Mouse (Mus musculus) layer of hippocampus, adult 9-10 months (tissue): Measurements from ENCODE around the gene Rprml.
"Not testable (repeated sequence)": the region's sequence is repeated elsewhere in the genome, so short reads cannot be mapped to it uniquely, and the experiment has no call there.

Experiments
- DNase-seq: peaks from one replicate; pipeline ENCODE4 v3.0.0; 2022; ENCODE audit warnings: low spot score

Gene Rprml

DNA sequence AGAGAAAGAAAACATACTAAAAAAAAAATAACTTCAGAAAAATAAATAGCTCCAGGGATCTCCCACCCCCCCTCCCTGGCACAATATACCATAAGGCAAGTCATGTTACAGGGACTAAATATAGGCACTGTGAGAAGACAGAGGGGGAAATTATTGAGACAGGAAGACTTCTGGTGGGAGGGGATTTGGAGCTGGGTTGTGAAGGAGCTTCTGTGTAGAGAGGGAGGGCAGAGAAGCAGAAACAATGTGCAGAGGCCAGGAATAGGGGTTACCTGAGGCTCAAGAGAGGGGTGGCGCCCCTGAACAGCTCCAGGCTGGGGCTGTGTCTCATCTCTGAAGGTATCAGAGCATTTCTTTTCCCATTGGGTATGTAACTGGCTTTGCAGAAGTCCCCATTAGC, 16.3 kb downstream of the Rprml start:
- no peak for DNase-seq

DNA sequence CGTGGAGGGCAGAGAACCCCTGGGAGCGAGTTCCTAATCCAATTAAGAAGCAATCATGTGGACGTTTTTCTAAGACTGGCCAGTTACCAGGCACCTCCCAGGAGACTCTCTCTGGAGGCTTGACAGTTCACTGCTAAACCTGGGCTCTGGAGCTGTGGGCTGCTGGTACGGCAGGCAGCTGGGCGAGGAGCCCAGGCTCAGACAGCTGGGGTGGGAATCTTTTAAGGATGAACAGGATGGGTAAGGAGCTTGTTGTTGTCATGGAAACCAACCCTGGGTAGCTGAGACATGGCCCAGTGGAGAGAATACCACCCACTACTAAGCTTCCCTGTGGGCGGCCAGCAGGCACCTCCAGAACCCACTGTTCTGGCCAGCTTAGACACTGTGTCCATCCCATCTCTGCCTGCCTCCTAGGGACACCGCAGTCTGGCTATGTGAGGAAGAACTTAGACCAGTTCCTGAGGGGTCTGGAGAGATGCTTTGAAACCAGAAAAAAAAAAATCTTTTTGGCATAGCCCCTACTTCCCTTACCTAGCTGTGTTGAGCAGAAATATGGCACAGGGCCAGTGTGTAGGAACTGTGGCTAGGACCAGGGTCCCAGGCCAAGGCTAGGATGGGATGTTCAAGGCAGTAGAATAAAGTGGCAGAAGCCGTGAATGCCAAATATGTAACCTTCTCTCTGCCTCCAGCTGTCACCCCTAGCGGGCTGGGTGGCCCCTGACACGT, 17.0 kb downstream of the Rprml start:
- DNase-seq = peak; percentile 57

DNA sequence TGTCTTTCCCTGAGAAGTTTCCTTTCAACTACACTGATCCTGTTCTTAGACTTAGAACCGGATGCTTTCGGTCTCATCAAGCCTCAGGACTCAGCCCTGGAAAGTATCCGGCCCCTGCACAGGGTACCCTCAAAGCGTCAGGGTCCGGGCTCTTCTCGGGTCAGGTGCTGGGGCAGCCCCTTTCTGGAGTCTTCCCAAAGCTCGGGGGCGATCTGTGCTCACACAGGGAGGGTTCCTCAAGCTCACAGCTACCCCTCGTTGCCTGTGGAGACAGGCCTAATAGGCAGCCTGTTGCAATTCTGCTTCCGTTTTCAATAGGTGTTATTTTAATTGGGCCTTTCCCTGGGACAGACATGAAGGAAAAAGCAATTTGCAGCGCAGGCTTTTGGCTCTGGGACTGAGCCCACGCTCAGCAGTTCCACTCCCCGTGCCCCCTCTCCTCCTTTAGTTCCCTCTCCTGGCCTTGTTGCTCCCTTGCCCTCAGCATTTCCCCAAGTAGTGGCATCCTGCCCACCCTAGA, 17.6 kb downstream of the Rprml start:
- no peak for DNase-seq

GRCm38 (mm10) chr11:103675556-103675955, 26.2 kb downstream of the Rprml start:
- peak; percentile 72 for DNase-seq

- not testable (repeated sequence) for DNase-seq
Observed at GRCm38 (mm10) chr11:103677042-103677441, 27.7 kb downstream of the Rprml start.

DNA sequence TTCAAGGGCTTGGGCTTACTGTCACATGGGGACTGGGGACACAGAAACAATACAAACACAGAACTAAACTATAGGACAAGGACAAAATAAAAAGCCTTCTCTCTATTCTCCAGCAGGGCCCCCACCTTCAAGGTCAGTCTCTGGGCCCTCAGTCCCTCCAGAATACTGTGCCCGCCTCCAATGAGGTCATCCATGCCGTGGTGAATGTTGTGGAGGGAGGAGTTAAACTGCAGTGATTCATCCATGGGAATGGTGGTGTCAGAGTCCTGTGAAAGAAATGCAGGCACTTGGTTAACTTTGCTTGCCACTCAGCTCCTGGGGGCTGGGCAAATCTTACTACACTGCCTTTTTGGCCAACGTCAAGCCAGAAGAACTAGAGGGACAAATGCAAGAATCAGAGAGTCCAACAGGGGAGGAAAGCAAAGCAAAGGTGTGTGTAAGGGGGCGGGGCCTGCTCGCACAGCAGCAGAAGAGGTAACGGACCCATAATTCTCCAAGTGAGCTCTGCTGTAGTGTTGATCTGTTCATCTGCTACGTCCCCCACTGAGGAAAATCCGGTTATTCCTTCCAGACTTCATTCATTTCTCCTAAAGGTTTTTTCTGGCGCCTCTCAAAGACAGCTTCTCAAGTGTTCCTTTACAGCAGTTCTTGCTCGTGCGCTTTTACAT, 34.4 kb downstream of the Rprml start:
- DNase-seq = no peak

DNA sequence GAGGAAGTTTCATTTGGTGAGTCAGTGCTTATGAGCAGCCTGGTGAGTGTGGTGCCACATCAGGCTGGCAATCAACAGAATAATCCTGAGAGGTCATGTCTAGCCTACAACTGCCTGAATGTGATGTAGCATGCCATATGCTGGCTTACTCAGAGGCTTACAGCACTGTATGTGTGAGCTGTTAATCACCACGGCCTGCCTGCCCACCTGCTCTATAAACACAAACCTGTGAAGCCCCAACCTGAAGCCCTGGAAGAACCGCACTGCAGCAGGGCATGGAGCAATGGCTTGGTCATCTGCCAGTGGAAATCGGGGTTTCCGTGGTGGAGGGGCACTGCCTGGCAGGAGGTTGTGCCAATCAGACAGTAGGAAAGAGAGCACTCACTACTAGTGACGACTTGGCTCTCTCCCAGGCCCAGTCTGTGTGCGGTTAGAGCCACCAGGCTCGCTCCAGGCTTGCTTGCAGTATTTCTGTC, 35.9 kb downstream of the Rprml start:
- no peak for DNase-seq

DNA sequence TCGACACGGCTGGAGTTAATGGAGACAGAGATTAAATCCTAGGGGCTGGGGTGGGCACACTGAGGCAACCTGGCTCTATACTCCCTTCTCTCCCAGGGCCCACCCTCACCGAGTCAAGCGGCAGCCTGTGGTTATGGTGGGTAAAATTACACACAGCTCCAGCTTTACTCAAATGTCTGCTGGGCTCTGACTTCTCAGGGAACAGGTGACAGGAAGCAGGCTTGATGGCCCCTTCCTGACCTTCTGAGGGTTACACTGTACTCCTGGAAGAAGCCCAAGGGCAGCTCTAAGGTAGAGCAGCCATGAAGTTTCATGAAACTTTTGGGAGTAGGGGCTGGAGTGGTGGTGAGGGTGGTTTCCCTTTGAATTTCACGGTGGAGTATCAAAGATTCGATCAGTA, 37.3 kb downstream of the Rprml start:
- no peak for DNase-seq

GRCm38 (mm10) chr11:103688271-103688979, 39.1 kb downstream of the Rprml start:
- DNase-seq = no peak

- DNase-seq = no peak
Observed at GRCm38 (mm10) chr11:103688980-103689378, 39.6 kb downstream of the Rprml start.

- no peak for DNase-seq
Observed at GRCm38 (mm10) chr11:103691036-103691435, 41.7 kb downstream of the Rprml start.

GRCm38 (mm10) chr11:103693241-103693640, 43.9 kb downstream of the Rprml start:
- DNase-seq = no peak

GRCm38 (mm10) chr11:103696851-103697564, 47.6 kb downstream of the Rprml start:
- DNase-seq = no peak

- DNase-seq = peak; percentile 88
Observed at GRCm38 (mm10) chr11:103697565-103698176, 48.3 kb downstream of the Rprml start, which contains the start of gene Gosr2. TSS of gene Gosr2 (minus strand) at chr11:103697898.

DNA sequence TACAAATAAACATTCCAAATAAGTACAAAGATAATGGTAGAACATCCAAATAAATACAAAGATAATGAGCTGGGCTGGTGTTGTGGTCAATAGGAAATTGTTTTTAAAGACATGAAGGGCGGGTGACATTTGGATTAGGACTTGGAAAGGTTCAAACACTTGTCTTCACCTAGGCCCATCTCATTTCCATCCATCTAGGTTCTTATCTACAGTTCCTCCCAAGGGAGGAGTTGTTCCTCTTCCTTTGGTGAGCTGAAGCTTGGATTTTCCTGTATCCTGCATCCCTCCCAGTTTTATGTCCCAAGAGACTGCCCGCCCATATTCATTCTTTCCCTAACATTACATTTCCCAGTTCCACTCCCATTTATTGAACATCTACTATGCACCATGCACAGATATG, 48.9 kb downstream of the Rprml start:
- no peak for DNase-seq
